ENCODE assay signal across 13 mouse cellular contexts in the genomic region with DNA sequence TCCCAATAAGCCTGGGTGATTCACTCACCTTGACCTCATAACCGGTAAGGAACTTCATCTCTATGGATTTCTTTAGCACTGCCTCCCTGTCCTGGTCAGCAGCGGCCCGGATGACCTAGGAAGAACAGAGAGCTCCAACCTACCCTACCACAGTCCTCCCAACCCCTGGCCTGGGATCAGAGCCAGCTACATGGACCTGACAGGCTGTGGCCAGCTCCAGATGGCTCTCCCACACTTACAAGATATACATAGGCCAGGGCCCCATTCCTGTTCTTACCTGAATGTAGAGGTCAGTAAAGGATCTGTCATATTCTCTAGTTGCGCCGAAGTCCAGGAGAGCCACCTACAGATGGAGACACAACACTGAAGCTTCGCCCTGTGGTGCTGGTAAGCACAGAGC. TPM values are rescaled to one million over a fixed set of nuclear protein-coding genes. Genes with fewer than 3 reads are reported as not detected.
DNase-seq lines count a peak whose midpoint lies in the region; ATAC-seq lines count a peak whose summit lies in the region.
"Had no signal": no experiment of that assay in that cellular context is flagged by ENCODE, and none has a peak within 500 bp of the region (broad histone marks: within the 10 kb centered on the region; RNA-seq: fewer than 3 reads in every experiment).

No protein-coding gene starts in this region.

- intact Hi-C loops in heart, postnatal 10 days (cut with DNase I), result no loop called here

- no peak for DNase-seq in cerebellum, adult 8-10 months
- DNase-seq in heart, postnatal 10 days, result peak; percentile 43 to 56
- no peak for DNase-seq in heart, adult 8-10 months (ENCODE audit: low spot score)
- DNase-seq in cerebellum, adult 18-20 months, result peak; percentile 59 to 66
- DNase-seq in cerebellum, postnatal 14 days, result peak; percentile 46 to 62
- no peak for DNase-seq in right cerebral cortex, adult 18-20 months
- DNase-seq: B cell, adult 2 months; embryo, embryonic 11 days; forebrain, postnatal 0 days; gastrocnemius, postnatal 10 days; liver, embryonic 13.5 days had no signal

- peak; percentile 43; the same call in 1 of the 2 replicates for ATAC-seq in cerebellum, adult (ENCODE audit: insufficient number of reproducible peaks, low FRiP score, low TSS enrichment)
- ATAC-seq: forebrain, postnatal 0 days; intestine, postnatal 0 days had no signal

RNA-seq across cellular contexts. Expression of a gene that starts 31.1 kb away (rescaled TPM):
- 100 to 1,000 TPM; 568 to 689 TPM for total RNA-seq in heart, postnatal 10 days (2021)
- 1,000 to 10,000 TPM in 1 of 4 experiments, 100 to 1,000 TPM in 3; 923 to 1,131 (median 957) TPM for total RNA-seq in heart, adult 8-10 months (2022)

Comparison
In these comparisons a context has a peak if more than half of its experiments do, and no peak if none do; other contexts are left out.
1. DNase-seq: peak in heart, postnatal 10 days (2 of 2), cerebellum, adult 18-20 months (2 of 2) and cerebellum, postnatal 14 days (2 of 2); none in cerebellum, adult 8-10 months (single experiment), heart, adult 8-10 months (single experiment) and right cerebral cortex, adult 18-20 months (single experiment).